ENCODE assay signal across 8 mouse cellular contexts in genomic region chr1:183442015-183442774, GRCm38 (mm10). TPM values are rescaled to one million over a fixed set of nuclear protein-coding genes. Genes with fewer than 3 reads are reported as not detected.
DNase-seq lines count a peak whose midpoint lies in the region; ATAC-seq and TF ChIP-seq lines count a peak whose summit lies in the region.

No protein-coding gene starts in this region.

- DNase-seq in MEL (ENCODE audit: low read depth, low spot score) = peak; percentile 86
- DNase-seq in forebrain, postnatal 0 days = peak; percentile 96
- DNase-seq in heart, postnatal 36 days = peak; percentile 80 to 82
- DNase-seq in layer of hippocampus, adult 9-10 months (ENCODE audit: low spot score) = peak; percentile 81
- peak; percentile 73 for DNase-seq in lung, postnatal 25 days (ENCODE audit: low spot score)
- peak; percentile 93 for DNase-seq in retina, embryonic 14.5 days (ENCODE audit: low spot score)
- peak; percentile 80 for DNase-seq in thymus, postnatal 25 days

- peak; percentile 80 for ATAC-seq in cerebellum, adult (ENCODE audit: insufficient number of reproducible peaks, low FRiP score, low TSS enrichment)
- peak; percentile 84 for ATAC-seq in forebrain, postnatal 0 days

- H3K4me2 ChIP-seq in forebrain, postnatal 0 days (ENCODE audit: low read depth) = peak overlapping the region; percentile 15; the same call in 1 of the 2 replicates

- intact Hi-C loops in heart, postnatal 36 days (cut with DNase I) = loop anchor here (1.0 kb wide), 2 partner anchors 215 to 794 kb away; no protein-coding TSS in a partner anchor

- no peaks in the 10 kb centered on the region for H3K79me2 ChIP-seq in MEL (ENCODE audit: control insufficient read depth, insufficient read depth, low read length, poor library complexity)

- TF ChIP-seq RAD21 in MEL (IDR thresholded peaks at IDR 0.05; ENCODE audit: low read depth, low read length) = peak; percentile 93

- H3K9ac ChIP-seq in MEL (ENCODE audit: control insufficient read depth, low read depth, low read length, poor library complexity, severe bottlenecking) = no peak overlapping the region
- H3K9ac ChIP-seq in forebrain, postnatal 0 days = no peak overlapping the region

- no peaks in the 10 kb centered on the region for H3K4me1 ChIP-seq in MEL (ENCODE audit: control insufficient read depth in 1 of 2, insufficient read depth in 2 of 2, low read length in 2 of 2)
- H3K4me1 ChIP-seq in forebrain, postnatal 0 days (ENCODE audit: insufficient read depth) = no peaks in the 10 kb centered on the region

- no peaks in the 10 kb centered on the region for H3K36me3 ChIP-seq in MEL (ENCODE audit: control insufficient read depth in 1 of 2, insufficient read depth in 2 of 2, low read length in 2 of 2)
- no peaks in the 10 kb centered on the region for H3K36me3 ChIP-seq in forebrain, postnatal 0 days (ENCODE audit: insufficient read depth)

- no peaks in the 10 kb centered on the region for H3K9me3 ChIP-seq in MEL (replicated peaks; ENCODE audit: insufficient read depth, low read length)
- no peaks in the 10 kb centered on the region for H3K9me3 ChIP-seq in forebrain, postnatal 0 days (ENCODE audit: low read length)

- WGBS in forebrain, postnatal 0 days = 23% methylated on average over 19 of the region's 19 CpGs

- no peak for TF ChIP-seq EP300 in MEL (IDR thresholded peaks at IDR 0.05; ENCODE audit: low read depth in 1 of 2, low read length in 2 of 2)

- peak; percentile 76 to 85 (median 83) for TF ChIP-seq CTCF in MEL (IDR thresholded peaks at IDR 0.05 in 2 of 3, conservative IDR thresholded peaks at IDR 0.05 in 1 of 3; ENCODE audit: control insufficient read depth in 1 of 3, insufficient read depth in 1 of 3, low read depth in 2 of 3, low read length in 3 of 3, poor library complexity in 1 of 3, severe bottlenecking in 1 of 3)
- peak; percentile 98 for TF ChIP-seq CTCF in forebrain, postnatal 0 days (IDR thresholded peaks at IDR 0.05; ENCODE audit: low read depth)

- no peak overlapping the region for H3K4me3 ChIP-seq in MEL (ENCODE audit: control insufficient read depth in 1 of 2, insufficient read depth in 1 of 2, low read depth in 2 of 2, low read length in 2 of 2)
- no peak overlapping the region for H3K4me3 ChIP-seq in forebrain, postnatal 0 days (ENCODE audit: low read depth, low read length)

- H3K27ac ChIP-seq in MEL (ENCODE audit: control insufficient read depth, low read depth, low read length) = no peak overlapping the region
- H3K27ac ChIP-seq in forebrain, postnatal 0 days (ENCODE audit: low read depth, low read length) = no peak overlapping the region

- no peaks in the 10 kb centered on the region for H3K27me3 ChIP-seq in MEL (ENCODE audit: control insufficient read depth in 1 of 2, insufficient read depth in 2 of 2, low read length in 2 of 2)
- no peaks in the 10 kb centered on the region for H3K27me3 ChIP-seq in forebrain, postnatal 0 days (ENCODE audit: insufficient read depth, low read length)

- no peak for TF ChIP-seq POLR2A in MEL (IDR thresholded peaks at IDR 0.05; ENCODE audit: control insufficient read depth in 1 of 2, insufficient read depth in 1 of 2, low read depth in 1 of 2, low read length in 2 of 2, poor library complexity in 1 of 2)

TF ChIP-seq in MEL, 35 proteins besides CTCF, POLR2A, EP300 and RAD21:
- TF ChIP-seq USF1 (IDR thresholded peaks at IDR 0.05; ENCODE audit: low read depth, low read length) (no peak), ETS1 (IDR thresholded peaks at IDR 0.05; ENCODE audit: low read depth, low read length) (no peak), ZC3H11A (IDR thresholded peaks at IDR 0.05; ENCODE audit: low read depth, low read length) (peak; percentile 81), SMC3 (IDR thresholded peaks at IDR 0.05; ENCODE audit: low read depth, low read length) (peak; percentile 77)

RNA-seq across cellular contexts. Expression of gene Hhipl2, which starts 24.2 kb away (rescaled TPM):
- total RNA-seq in MEL (2012; rRNA removed) = 0.08 TPM in 1 of 2 replicates, not detected in the other
- under 1 TPM in 1 of 2 experiments, not detected in 1; 0.63 TPM for polyA plus RNA-seq in MEL (2012; ENCODE audit: insufficient read depth in 1 of 2, insufficient read length in 2 of 2, low read depth in 1 of 2, low replicate concordance in 2 of 2, missing spikeins in 1 of 2)
- 0.33 and 0.46 TPM in 2 replicates for total RNA-seq in forebrain, postnatal 0 days (2014; rRNA removed)
- polyA plus RNA-seq in forebrain, postnatal 0 days (2015; fragmentation: Nextera tagmentation; extraction: Ambion mirVana) = 0.07 TPM in 1 of 2 replicates, not detected in the other
- total RNA-seq in heart, postnatal 36 days (2021) = under 1 TPM in 1 of 2 experiments, not detected in 1; 0.14 TPM

RNA-seq across cellular contexts. Expression of gene Taf1a, which starts 53.4 kb away (rescaled TPM):
- 15.5 and 21.5 TPM in 2 replicates for total RNA-seq in MEL (2012; rRNA removed)
- 10 to 100 TPM in 1 of 2 experiments, not detected in 1; 23.8 TPM for polyA plus RNA-seq in MEL (2012; ENCODE audit: insufficient read depth in 1 of 2, insufficient read length in 2 of 2, low read depth in 1 of 2, low replicate concordance in 2 of 2, missing spikeins in 1 of 2)
- total RNA-seq in forebrain, postnatal 0 days (2014; rRNA removed) = 17.8 and 19.1 TPM in 2 replicates
- polyA plus RNA-seq in forebrain, postnatal 0 days (2015; fragmentation: Nextera tagmentation; extraction: Ambion mirVana) = 9.8 and 11.7 TPM in 2 replicates
- 10 to 100 TPM; 15.8 to 20.6 TPM for total RNA-seq in heart, postnatal 36 days (2021)
